Mouse (Mus musculus) midbrain, embryonic 13.5 days (tissue): Measurements from ENCODE around the gene Pcdh7. TPM values are rescaled to one million over a fixed set of nuclear protein-coding genes. Genes with fewer than 3 reads are reported as not detected.
"Not testable (repeated sequence)": the region's sequence is repeated elsewhere in the genome, so short reads cannot be mapped to it uniquely, and the experiment has no call there.

Source experiments
- ATAC-seq: fragments of 200-750 bp; cut with Nextera tagmentation; 2 replicates; pipeline ENCODE4 v1.8.0; 2017; ENCODE audit warnings: mild to moderate bottlenecking, moderate TSS enrichment, moderate library complexity
- H3K27ac ChIP-seq: fragments of 300-500 bp; sonication (generic); 2 replicates; pipeline ENCODE4 v1.5.1; 2015; ENCODE audit warnings: inconsistent platforms, mild to moderate bottlenecking, moderate library complexity
- H3K27me3 ChIP-seq: fragments of 300-500 bp; sonication (generic); 2 replicates; pipeline ENCODE4 v1.6.1; 2015; ENCODE audit warnings: mild to moderate bottlenecking, inconsistent platforms
- H3K36me3 ChIP-seq: fragments of 300-500 bp; sonication (generic); 2 replicates; pipeline ENCODE4 v1.6.1; 2015; ENCODE audit warnings: mild to moderate bottlenecking, inconsistent platforms
- H3K4me1 ChIP-seq: fragments of 300-500 bp; sonication (generic); replicated peaks from 2 replicates; pipeline ENCODE4 v1.6.1; 2015; ENCODE audit warnings: inconsistent platforms
- H3K4me2 ChIP-seq: fragments of 300-500 bp; sonication (generic); replicated peaks from 2 replicates; pipeline ENCODE4 v1.6.1; 2015; ENCODE audit warnings: moderate library complexity, mild to moderate bottlenecking, inconsistent platforms
- H3K4me3 ChIP-seq: fragments of 300-500 bp; sonication (generic); replicated peaks from 2 replicates; pipeline ENCODE4 v1.5.1; 2015; ENCODE audit warnings: mild to moderate bottlenecking, inconsistent platforms
- H3K9ac ChIP-seq: fragments of 300-500 bp; sonication (generic); replicated peaks from 2 replicates; pipeline ENCODE4 v1.6.1; 2015; ENCODE audit warnings: mild to moderate bottlenecking, inconsistent platforms
- H3K9me3 ChIP-seq: fragments of 300-500 bp; sonication (generic); 2 replicates; pipeline ENCODE4 v1.6.1; 2016; ENCODE audit warnings: mild to moderate bottlenecking, inconsistent platforms
- WGBS: fragments of 180-500 bp; shearing (Covaris S2); methylation state at CpG from one replicate; pipeline ENCODE4 v1.1.7; 2015; 5-methylcytosine and 5-hydroxymethylcytosine counted together
- polyA plus RNA-seq: library from polyadenylated mRNA; unstranded; fragments of >200 nt; fragmentation: Nextera tagmentation; extraction: Ambion mirVana; gene quantifications from 2 replicates; pipeline ENCODE4 v1.2.1, GENCODE M21; 2015

Pcdh7 gene
- 13.5 and 14.3 TPM in 2 replicates for polyA plus RNA-seq

- WGBS, result under 1% methylated on average over 70 of the region's 70 CpGs
These were observed at the start of gene Pcdh7 for GRCm38 (mm10) chr5:57717906-57718875. Gene Pcdh7, plus strand, starts transcription at chr5:57717967.

GRCm38 (mm10) chr5:57676970-57677369, 40.8 kb upstream of the Pcdh7 start:
- not testable (repeated sequence) for H3K9ac ChIP-seq, H3K36me3 ChIP-seq, ATAC-seq, H3K27me3 ChIP-seq, H3K9me3 ChIP-seq, H3K4me2 ChIP-seq, H3K4me3 ChIP-seq, H3K4me1 ChIP-seq, H3K27ac ChIP-seq
- WGBS, result 76% methylated on average over 2 of the region's 2 CpGs

More at GRCm38 (mm10) chr5:57717906-57718875, at the start of gene Pcdh7:
- peak; percentile 12 for ATAC-seq
- peaks cover 29% of the 10 kb centered on the region for H3K4me1 ChIP-seq
- peak within 1 kb of the TSS; percentile 76 for H3K4me3 ChIP-seq
- peak within 1 kb of the TSS; percentile 88 for H3K4me2 ChIP-seq
- H3K36me3 ChIP-seq, result no peaks in the 10 kb centered on the region
- H3K9ac ChIP-seq, result peak within 1 kb of the TSS; percentile 81
- H3K27me3 ChIP-seq, result peaks cover 5% of the 10 kb centered on the region; the same call in 1 of the 2 replicates
- no peaks in the 10 kb centered on the region for H3K9me3 ChIP-seq
- peak within 1 kb of the TSS; percentile 91 for H3K27ac ChIP-seq

GRCm38 (mm10) chr5:57708396-57708795, 9.4 kb upstream of the Pcdh7 start:
- WGBS, result 89% methylated on average over 2 of the region's 2 CpGs
- H3K27ac ChIP-seq, result no peak overlapping the region
- no peak overlapping the region for H3K4me2 ChIP-seq
- no peak overlapping the region for H3K9ac ChIP-seq
- no peaks in the 10 kb centered on the region for H3K27me3 ChIP-seq
- no peak for ATAC-seq
- no peaks in the 10 kb centered on the region for H3K36me3 ChIP-seq
- H3K9me3 ChIP-seq, result no peaks in the 10 kb centered on the region
- no peak overlapping the region for H3K4me3 ChIP-seq
- H3K4me1 ChIP-seq, result no peaks in the 10 kb centered on the region

- H3K9me3 ChIP-seq, result no peaks in the 10 kb centered on the region
- H3K9ac ChIP-seq, result 0 out of 2 replicates have a peak overlapping the region, but pooled peaks have one; percentile 81
- under 1% methylated on average over 10 of the region's 10 CpGs for WGBS
- H3K4me3 ChIP-seq, result peak overlapping the region; percentile 76
- ATAC-seq, result no peak
- H3K4me1 ChIP-seq, result no peaks in the 10 kb centered on the region; the same call in 1 of the 2 replicates
- peak overlapping the region; percentile 35; the same call in 1 of the 2 replicates for H3K27ac ChIP-seq
- no peaks in the 10 kb centered on the region for H3K27me3 ChIP-seq
- H3K4me2 ChIP-seq, result peak overlapping the region; percentile 88
- H3K36me3 ChIP-seq, result no peaks in the 10 kb centered on the region
These were observed 3.8 kb upstream of the Pcdh7 start for GRCm38 (mm10) chr5:57713980-57714379.

- Histone ChIP-seq H3K36me3 (no peaks in the 10 kb centered on the region), H3K27me3 (no peaks in the 10 kb centered on the region), H3K4me1 (peaks cover 3% of the 10 kb centered on the region; the same call in 1 of the 2 replicates), H3K27ac (peak overlapping the region; percentile 91), H3K4me2 (peak overlapping the region; percentile 88), H3K4me3 (peak overlapping the region; percentile 76), H3K9ac (peak overlapping the region; percentile 81), H3K9me3 (no peaks in the 10 kb centered on the region)
- peak; percentile 70 for ATAC-seq
- under 1% methylated on average over 40 of the region's 45 CpGs for WGBS
These were observed 2.9 kb upstream of the Pcdh7 start for GRCm38 (mm10) chr5:57714621-57715523.

- peak; percentile 59 for ATAC-seq
- no peaks in the 10 kb centered on the region for H3K36me3 ChIP-seq
- H3K9ac ChIP-seq, result peak overlapping the region; percentile 81
- peak overlapping the region; percentile 91 for H3K27ac ChIP-seq
- H3K4me2 ChIP-seq, result peak overlapping the region; percentile 88
- WGBS, result under 1% methylated on average over 53 of the region's 53 CpGs
- H3K9me3 ChIP-seq, result no peaks in the 10 kb centered on the region
- H3K4me1 ChIP-seq, result peaks cover 12% of the 10 kb centered on the region
- peaks cover under 1% of the 10 kb centered on the region; the same call in 1 of the 2 replicates for H3K27me3 ChIP-seq
- peak overlapping the region; percentile 76 for H3K4me3 ChIP-seq
These were observed 2.0 kb upstream of the Pcdh7 start for GRCm38 (mm10) chr5:57715524-57716400.

- WGBS, result under 1% methylated on average over 29 of the region's 29 CpGs
- Histone ChIP-seq H3K27me3 (peaks cover 5% of the 10 kb centered on the region; the same call in 1 of the 2 replicates), H3K9ac (peak overlapping the region; percentile 81), H3K4me3 (peak overlapping the region; percentile 76), H3K4me1 (peaks cover 19% of the 10 kb centered on the region), H3K36me3 (no peaks in the 10 kb centered on the region), H3K9me3 (no peaks in the 10 kb centered on the region), H3K27ac (peak overlapping the region; percentile 91), H3K4me2 (peak overlapping the region; percentile 88)
- peak; percentile 1; the same call in 1 of the 2 replicates for ATAC-seq
These were observed 1.1 kb upstream of the Pcdh7 start for GRCm38 (mm10) chr5:57716421-57717237.

GRCm38 (mm10) chr5:57717238-57717905, 395 bp upstream of the Pcdh7 start:
- Histone ChIP-seq H3K27me3 (peaks cover 5% of the 10 kb centered on the region; the same call in 1 of the 2 replicates), H3K9me3 (no peaks in the 10 kb centered on the region), H3K4me3 (peak overlapping the region; percentile 76), H3K4me2 (peak overlapping the region; percentile 88), H3K4me1 (peaks cover 26% of the 10 kb centered on the region), H3K27ac (peak overlapping the region; percentile 91), H3K36me3 (no peaks in the 10 kb centered on the region), H3K9ac (peak overlapping the region; percentile 81)
- peak; percentile 5; the same call in 1 of the 2 replicates for ATAC-seq
- under 1% methylated on average over 53 of the region's 53 CpGs for WGBS

- Histone ChIP-seq H3K9ac (peak overlapping the region; percentile 81), H3K4me1 (peaks cover 29% of the 10 kb centered on the region), H3K27me3 (peaks cover 5% of the 10 kb centered on the region; the same call in 1 of the 2 replicates), H3K36me3 (no peaks in the 10 kb centered on the region), H3K27ac (peak overlapping the region; percentile 91), H3K4me2 (peak overlapping the region; percentile 88), H3K4me3 (peak overlapping the region; percentile 76), H3K9me3 (no peaks in the 10 kb centered on the region)
- WGBS, result under 1% methylated on average over 54 of the region's 54 CpGs
- no peak for ATAC-seq
These were observed 1.3 kb downstream of the Pcdh7 start for GRCm38 (mm10) chr5:57718876-57719593.
